Mouse (Mus musculus) brown adipose tissue, adult 24 weeks (tissue): Measurements from ENCODE around the gene Etv5. TPM values are rescaled to one million over a fixed set of nuclear protein-coding genes. Genes with fewer than 3 reads are reported as not detected.

Experiments
- H3K27ac ChIP-seq: fragments of 200-500 bp; replicated peaks from 2 replicates; pipeline ENCODE4 v1.5.1; 2012; ENCODE audit warnings: low read depth, mild to moderate bottlenecking, low read length
- H3K4me1 ChIP-seq: fragments of 200-500 bp; 2 replicates; pipeline ENCODE4 v1.6.1; 2012; ENCODE audit warnings: low read length, mixed read lengths; ENCODE audit not compliant: control insufficient read depth, insufficient read depth, insufficient read length
- H3K4me3 ChIP-seq: fragments of 200-500 bp; 2 replicates; pipeline ENCODE4 v1.5.1; 2012; ENCODE audit warnings: low read depth, mild to moderate bottlenecking, low read length, moderate library complexity; ENCODE audit not compliant: insufficient read depth
- polyA plus RNA-seq: library from polyadenylated mRNA; stranded (reverse); fragments of >200 nt; gene quantifications from 2 replicates; pipeline ENCODE4 v1.2.4, GENCODE M21; 2012; ENCODE audit not compliant: missing spikeins, insufficient read depth, insufficient read length

Gene Etv5
- polyA plus RNA-seq, 1 experiment, result 2.2 TPM

GRCm38 (mm10) chr16:22438441-22439373 lies 812 bp downstream of the Etv5 start:
- Histone ChIP-seq H3K27ac (no peak overlapping the region), H3K4me1 (0 out of 2 replicates have a peak, but pooled peaks cover 4% of the 10 kb centered on the region)

GRCm38 (mm10) chr16:22436106-22436505 lies 3.4 kb downstream of the Etv5 start:
- no peak overlapping the region for H3K27ac ChIP-seq
- H3K4me3 ChIP-seq, result no peak overlapping the region
- 0 out of 2 replicates have a peak, but pooled peaks cover 4% of the 10 kb centered on the region for H3K4me1 ChIP-seq

More at GRCm38 (mm10) chr16:22438441-22439373, 812 bp downstream of the Etv5 start:
- H3K4me3 ChIP-seq, result peak overlapping the region; percentile 75

GRCm38 (mm10) chr16:22434530-22434929 lies 5.0 kb downstream of the Etv5 start:
- Histone ChIP-seq H3K27ac (no peak overlapping the region), H3K4me1 (no peaks in the 10 kb centered on the region), H3K4me3 (no peak overlapping the region)

GRCm38 (mm10) chr16:22433944-22434343 lies 5.6 kb downstream of the Etv5 start:
- H3K4me1 ChIP-seq, result no peaks in the 10 kb centered on the region
- H3K4me3 ChIP-seq, result no peak overlapping the region
- no peak overlapping the region for H3K27ac ChIP-seq

- Histone ChIP-seq H3K4me1 (no peaks in the 10 kb centered on the region), H3K27ac (no peak overlapping the region), H3K4me3 (no peak overlapping the region)
Observed at GRCm38 (mm10) chr16:22431773-22432172, 7.7 kb downstream of the Etv5 start.

GRCm38 (mm10) chr16:22431335-22431734 lies 8.2 kb downstream of the Etv5 start:
- Histone ChIP-seq H3K27ac (no peak overlapping the region), H3K4me3 (no peak overlapping the region)

GRCm38 (mm10) chr16:22430211-22430951 lies 9.1 kb downstream of the Etv5 start:
- no peak overlapping the region for H3K4me3 ChIP-seq

More at GRCm38 (mm10) chr16:22431335-22431734, 8.2 kb downstream of the Etv5 start:
- no peaks in the 10 kb centered on the region for H3K4me1 ChIP-seq

GRCm38 (mm10) chr16:22429377-22429776 lies 10.1 kb downstream of the Etv5 start:
- Histone ChIP-seq H3K4me3 (no peak overlapping the region), H3K27ac (no peak overlapping the region), H3K4me1 (no peaks in the 10 kb centered on the region)

More at GRCm38 (mm10) chr16:22430211-22430951, 9.1 kb downstream of the Etv5 start:
- Histone ChIP-seq H3K27ac (no peak overlapping the region), H3K4me1 (no peaks in the 10 kb centered on the region)

- H3K4me3 ChIP-seq, result no peak overlapping the region
- H3K4me1 ChIP-seq, result no peaks in the 10 kb centered on the region
- no peak overlapping the region for H3K27ac ChIP-seq
Observed at GRCm38 (mm10) chr16:22428853-22429341, 10.6 kb downstream of the Etv5 start.

GRCm38 (mm10) chr16:22426866-22427265 lies 12.7 kb downstream of the Etv5 start:
- H3K27ac ChIP-seq, result no peak overlapping the region
- H3K4me1 ChIP-seq, result no peaks in the 10 kb centered on the region
- H3K4me3 ChIP-seq, result no peak overlapping the region

GRCm38 (mm10) chr16:22422256-22422655 lies 17.3 kb downstream of the Etv5 start:
- Histone ChIP-seq H3K4me1 (no peaks in the 10 kb centered on the region), H3K4me3 (no peak overlapping the region), H3K27ac (no peak overlapping the region)

GRCm38 (mm10) chr16:22417931-22418330 lies 21.6 kb downstream of the Etv5 start:
- H3K27ac ChIP-seq, result no peak overlapping the region
- H3K4me3 ChIP-seq, result no peak overlapping the region
- H3K4me1 ChIP-seq, result no peaks in the 10 kb centered on the region

- no peak overlapping the region for H3K27ac ChIP-seq
Observed at GRCm38 (mm10) chr16:22417044-22417443, 22.5 kb downstream of the Etv5 start.

GRCm38 (mm10) chr16:22416140-22416848 lies 23.2 kb downstream of the Etv5 start:
- H3K27ac ChIP-seq, result no peak overlapping the region
- H3K4me1 ChIP-seq, result no peaks in the 10 kb centered on the region
- H3K4me3 ChIP-seq, result no peak overlapping the region

More at GRCm38 (mm10) chr16:22417044-22417443, 22.5 kb downstream of the Etv5 start:
- Histone ChIP-seq H3K4me1 (no peaks in the 10 kb centered on the region), H3K4me3 (no peak overlapping the region)
